Mouse (Mus musculus) kidney, adult 8-10 months (tissue): ENCODE results near the gene Apoc1.
"Not testable (repeated sequence)": the region's sequence is repeated elsewhere in the genome, so short reads cannot be mapped to it uniquely, and the experiment has no call there.

Source experiments
- DNase-seq, 2 experiments: peaks; one replicate each; pipeline ENCODE4 v3.0.0; 2022

Apoc1 gene

GRCm38 (mm10) chr7:19704475-19704874 lies 12.0 kb upstream of the Apoc1 start:
- DNase-seq, result no peak

- DNase-seq, result no peak
Measured at GRCm38 (mm10) chr7:19702859-19703555, 10.5 kb upstream of the Apoc1 start.

GRCm38 (mm10) chr7:19701069-19701761 lies 8.8 kb upstream of the Apoc1 start:
- peak; percentile 81 to 82 for DNase-seq

GRCm38 (mm10) chr7:19700299-19701068 lies 8.0 kb upstream of the Apoc1 start:
- DNase-seq, result no peak

GRCm38 (mm10) chr7:19699827-19700148 lies 7.3 kb upstream of the Apoc1 start:
- DNase-seq, result no peak

GRCm38 (mm10) chr7:19698907-19699826 lies 6.7 kb upstream of the Apoc1 start, which contains the start of gene Apoe:
Gene Apoe, minus strand, starts transcription at chr7:19699188.
- peak; percentile 51 to 67 for DNase-seq

- peak in 1 of 2 experiments; percentile 53 for DNase-seq
Measured at GRCm38 (mm10) chr7:19697949-19698906, 5.8 kb upstream of the Apoc1 start.

GRCm38 (mm10) chr7:19696336-19696873 lies 3.9 kb upstream of the Apoc1 start:
- no peak for DNase-seq

- no peak for DNase-seq
Measured at GRCm38 (mm10) chr7:19695881-19696280, 3.4 kb upstream of the Apoc1 start.

GRCm38 (mm10) chr7:19695213-19695594 lies 2.7 kb upstream of the Apoc1 start:
- no peak for DNase-seq

- no peak for DNase-seq
Measured at GRCm38 (mm10) chr7:19694336-19695212, 2.1 kb upstream of the Apoc1 start.

- DNase-seq, result no peak
Measured at GRCm38 (mm10) chr7:19693421-19693820, 961 bp upstream of the Apoc1 start.

GRCm38 (mm10) chr7:19691434-19691833 lies 1.0 kb downstream of the Apoc1 start:
- no peak for DNase-seq

GRCm38 (mm10) chr7:19690845-19691244 lies 1.6 kb downstream of the Apoc1 start:
- DNase-seq, result no peak

- DNase-seq, result no peak
Measured at GRCm38 (mm10) chr7:19688611-19689010, 3.8 kb downstream of the Apoc1 start.

GRCm38 (mm10) chr7:19688101-19688500 lies 4.4 kb downstream of the Apoc1 start:
- no peak for DNase-seq

GRCm38 (mm10) chr7:19686927-19687583 lies 5.4 kb downstream of the Apoc1 start:
- not testable (repeated sequence) for DNase-seq

GRCm38 (mm10) chr7:19686521-19686920 lies 5.9 kb downstream of the Apoc1 start:
- DNase-seq, result no peak

GRCm38 (mm10) chr7:19685374-19685773 lies 7.1 kb downstream of the Apoc1 start:
- no peak for DNase-seq
